Mouse (Mus musculus): Measurements from ENCODE around the gene Iqsec1. TPM values are rescaled to one million over a fixed set of nuclear protein-coding genes. Genes with fewer than 3 reads are reported as not detected.
A peak's percentile ranks its signal among the peaks of the same experiment; 100 is the strongest.

Gene Iqsec1
- total and polyA plus RNA-seq, 3 experiments, result 17.0 to 90.4 (median 83.5) TPM

DNA sequence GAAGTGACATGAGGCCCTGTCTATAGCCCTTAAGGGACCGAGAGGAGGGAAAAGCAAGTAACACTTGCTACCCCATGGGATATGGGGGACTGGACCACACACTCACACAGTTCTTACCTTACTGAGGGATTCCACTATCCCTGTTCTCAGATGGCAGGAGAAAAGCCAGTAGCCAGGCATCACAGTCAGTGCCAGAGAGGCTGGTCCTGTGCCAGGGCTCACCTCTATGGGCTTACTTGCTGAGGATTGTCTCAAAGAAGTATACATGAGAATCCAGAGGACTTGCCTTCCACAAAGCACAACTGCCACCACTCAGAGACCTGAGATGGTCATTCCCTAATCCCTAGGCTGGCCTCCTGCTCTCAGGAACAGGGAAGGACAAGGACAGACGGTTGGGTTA is 296.1 kb downstream of the Iqsec1 start:
- no peak for TF ChIP-seq CHD1 (IDR thresholded peaks at IDR 0.05; ENCODE audit: low read depth, low read length)
- no peak overlapping the region for H3K4me3 ChIP-seq (replicated peaks in 1 of 3; ENCODE audit: low read depth in 2 of 3, low read length in 2 of 3, poor library complexity in 1 of 3)
- H3K27me3 ChIP-seq (replicated peaks), result no peaks in the 10 kb centered on the region
- H3K79me2 ChIP-seq (replicated peaks; ENCODE audit: control insufficient read depth, extremely low read depth, insufficient read depth, poor library complexity, severe bottlenecking), result peaks cover 15% of the 10 kb centered on the region
- no peak overlapping the region for H3K9ac ChIP-seq (ENCODE audit: insufficient read depth, low read depth)
- peaks cover 28 to 70% of the 10 kb centered on the region in 2 experiments for H3K4me1 ChIP-seq (ENCODE audit: control insufficient read depth in 1 of 2, insufficient read depth in 2 of 2)
- DNase-seq (ENCODE audit: extremely low read depth), result no peak
- H3K27ac ChIP-seq (ENCODE audit: insufficient read depth, low read depth), result no peak overlapping the region
- no peak overlapping the region for H3K4me2 ChIP-seq (ENCODE audit: insufficient read depth, low read depth, poor library complexity, severe bottlenecking)
- dilution Hi-C loops (cut with MboI; ENCODE audit: extremely low pct_ligation_motif_present, extremely low pct_unique_long_range_greater_than_20kb, low sequenced_read_pairs) (no loop called here), in situ Hi-C loops (cut with MboI; ENCODE audit: low pct_ligation_motif_present, low pct_unique_long_range_greater_than_20kb, low sequenced_read_pairs) (no loop called here)
- H3K9me3 ChIP-seq (replicated peaks; ENCODE audit: low read length), result no peaks in the 10 kb centered on the region
- peaks cover 81 to 100% of the 10 kb centered on the region in 2 experiments for H3K36me3 ChIP-seq (replicated peaks in 1 of 2; ENCODE audit: control insufficient read depth in 1 of 2, insufficient read depth in 1 of 2, low read length in 1 of 2)

DNA sequence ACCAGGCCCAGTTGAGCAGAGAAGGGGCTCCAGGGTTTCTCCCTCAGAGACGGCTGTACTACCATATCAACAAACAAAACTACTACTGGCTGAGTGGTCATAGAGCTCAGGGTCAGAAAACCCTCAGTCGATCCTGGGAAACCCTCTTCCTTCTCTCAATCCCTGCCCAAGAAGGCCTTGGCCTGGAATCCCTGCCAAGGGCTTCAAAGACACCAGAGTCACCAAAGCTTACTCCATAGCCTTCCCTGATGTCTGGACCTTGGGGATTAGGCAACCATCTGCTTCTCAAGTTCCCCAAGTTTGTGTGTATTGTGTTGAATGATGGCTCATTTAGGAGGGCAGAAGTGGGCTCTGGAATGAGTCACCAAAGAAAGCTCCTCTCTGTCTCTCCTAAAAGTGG is 296.6 kb downstream of the Iqsec1 start:
- H3K4me2 ChIP-seq (ENCODE audit: insufficient read depth, low read depth, poor library complexity, severe bottlenecking), result no peak overlapping the region
- in situ Hi-C loops (cut with MboI; ENCODE audit: low pct_ligation_motif_present, low pct_unique_long_range_greater_than_20kb, low sequenced_read_pairs), result no loop called here
- H3K36me3 ChIP-seq (replicated peaks in 1 of 2; ENCODE audit: control insufficient read depth in 1 of 2, insufficient read depth in 1 of 2, low read length in 1 of 2), result peaks cover 83 to 100% of the 10 kb centered on the region in 2 experiments
- H3K4me1 ChIP-seq (ENCODE audit: control insufficient read depth in 1 of 2, insufficient read depth in 2 of 2), result peaks cover 29 to 75% of the 10 kb centered on the region in 2 experiments
- no peak for DNase-seq (ENCODE audit: extremely low read depth)
- no peak overlapping the region for H3K27ac ChIP-seq (ENCODE audit: insufficient read depth, low read depth)
- TF ChIP-seq KAT2A (IDR thresholded peaks at IDR 0.05; ENCODE audit: insufficient replicate concordance, low read length) (no peak), EP300 (IDR thresholded peaks at IDR 0.05; ENCODE audit: low read length) (no peak), MXI1 (IDR thresholded peaks at IDR 0.05; ENCODE audit: low read depth, low read length) (no peak), ZC3H11A (IDR thresholded peaks at IDR 0.05; ENCODE audit: low read depth, low read length) (no peak), MAFK (IDR thresholded peaks at IDR 0.05; ENCODE audit: insufficient replicate concordance, low read length) (no peak), CTCF (conservative IDR thresholded peaks at IDR 0.05 in 1 of 2, IDR thresholded peaks at IDR 0.05 in 1 of 2; ENCODE audit: low read depth in 2 of 2, low read length in 2 of 2) (no peak), ZNF384 (IDR thresholded peaks at IDR 0.05; ENCODE audit: low read depth, low read length) (no peak), PAX5 (IDR thresholded peaks at IDR 0.05; ENCODE audit: low read length) (no peak)
- no peaks in the 10 kb centered on the region for H3K27me3 ChIP-seq (replicated peaks)
- no peaks in the 10 kb centered on the region for H3K9me3 ChIP-seq (replicated peaks; ENCODE audit: low read length)
- H3K4me3 ChIP-seq (replicated peaks in 1 of 3; ENCODE audit: low read depth in 2 of 3, low read length in 2 of 3, poor library complexity in 1 of 3), result no peak overlapping the region
- peaks cover 20% of the 10 kb centered on the region for H3K79me2 ChIP-seq (replicated peaks; ENCODE audit: control insufficient read depth, extremely low read depth, insufficient read depth, poor library complexity, severe bottlenecking)
- no peak overlapping the region for H3K9ac ChIP-seq (ENCODE audit: insufficient read depth, low read depth)
- dilution Hi-C loops (cut with MboI; ENCODE audit: extremely low pct_ligation_motif_present, extremely low pct_unique_long_range_greater_than_20kb, low sequenced_read_pairs), result no loop called here

DNA sequence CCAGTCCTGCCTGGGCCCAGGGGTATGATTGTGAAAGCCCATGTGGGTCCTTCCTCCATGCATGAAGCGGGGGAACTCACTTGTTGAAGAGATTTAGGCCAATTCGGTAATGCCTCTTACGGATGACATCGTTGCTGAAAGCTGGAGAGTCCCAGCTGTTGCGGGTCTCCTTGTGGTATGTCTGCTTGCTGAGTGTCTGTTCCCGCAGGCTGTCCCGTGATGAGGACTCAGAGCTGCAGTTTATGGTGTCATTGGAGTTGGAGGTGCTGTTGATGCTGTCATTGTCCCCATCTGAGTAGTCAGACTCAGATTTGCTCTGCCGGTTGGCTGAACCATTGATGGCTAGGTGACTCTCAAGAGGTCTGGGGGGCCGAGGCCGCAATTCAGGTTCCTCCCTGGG is 299.0 kb downstream of the Iqsec1 start:
- Histone ChIP-seq H3K4me3 (replicated peaks in 1 of 3; ENCODE audit: low read depth in 2 of 3, low read length in 2 of 3, poor library complexity in 1 of 3) (no peak overlapping the region), H3K4me1 (ENCODE audit: control insufficient read depth in 1 of 2, insufficient read depth in 2 of 2) (peaks cover 29 to 83% of the 10 kb centered on the region in 2 experiments), H3K9ac (ENCODE audit: insufficient read depth, low read depth) (no peak overlapping the region), H3K79me2 (replicated peaks; ENCODE audit: control insufficient read depth, extremely low read depth, insufficient read depth, poor library complexity, severe bottlenecking) (peaks cover 32% of the 10 kb centered on the region), H3K9me3 (replicated peaks; ENCODE audit: low read length) (no peaks in the 10 kb centered on the region), H3K4me2 (ENCODE audit: insufficient read depth, low read depth, poor library complexity, severe bottlenecking) (no peak overlapping the region), H3K36me3 (replicated peaks in 1 of 2; ENCODE audit: control insufficient read depth in 1 of 2, insufficient read depth in 1 of 2, low read length in 1 of 2) (peaks cover 84 to 99% of the 10 kb centered on the region in 2 experiments), H3K27me3 (replicated peaks) (no peaks in the 10 kb centered on the region), H3K27ac (ENCODE audit: insufficient read depth, low read depth) (peak overlapping the region; percentile 56; the same call in 1 of the 2 replicates)
- DNase-seq (ENCODE audit: extremely low read depth), result peak; percentile 42
- no peak for TF ChIP-seq MXI1 (IDR thresholded peaks at IDR 0.05; ENCODE audit: low read depth, low read length)
- peak; percentile 50; the same call in 1 of the 2 replicates for TF ChIP-seq ETS1 (conservative IDR thresholded peaks at IDR 0.05; ENCODE audit: low read depth, low read length)
- no peak for TF ChIP-seq POLR2A (IDR thresholded peaks at IDR 0.05; ENCODE audit: low read depth, low read length)
- TF ChIP-seq MAX (IDR thresholded peaks at IDR 0.05; ENCODE audit: low read length), result no peak
- TF ChIP-seq BHLHE40 (IDR thresholded peaks at IDR 0.05; ENCODE audit: low read depth, low read length), result peak; percentile 60
- no peak for TF ChIP-seq RCOR1 (conservative IDR thresholded peaks at IDR 0.05; ENCODE audit: low read depth, low read length)
- no peak for TF ChIP-seq ZKSCAN1 (IDR thresholded peaks at IDR 0.05; ENCODE audit: borderline replicate concordance, low read depth, low read length)
- dilution Hi-C loops (cut with MboI; ENCODE audit: extremely low pct_ligation_motif_present, extremely low pct_unique_long_range_greater_than_20kb, low sequenced_read_pairs) (no loop called here), in situ Hi-C loops (cut with MboI; ENCODE audit: low pct_ligation_motif_present, low pct_unique_long_range_greater_than_20kb, low sequenced_read_pairs) (no loop called here)
